Mouse (Mus musculus) cerebellum, postnatal 36 days (tissue): ENCODE measurements around the gene Rps6kl1.

Experiments
- DNase-seq, 2 experiments: peaks; one replicate each; pipeline ENCODE4 v3.0.0; 2021 to 2022; ENCODE audit warnings: mixed read lengths in 2 of 2

Rps6kl1 gene

GRCm38 (mm10) chr12:85103096-85103495 is 48.0 kb downstream of the Rps6kl1 start:
- no peak for DNase-seq

GRCm38 (mm10) chr12:85101521-85102106 is 49.5 kb downstream of the Rps6kl1 start:
- DNase-seq: no peak

GRCm38 (mm10) chr12:85101001-85101400 is 50.1 kb downstream of the Rps6kl1 start:
- DNase-seq: no peak

- DNase-seq: no peak
Observed at GRCm38 (mm10) chr12:85095859-85096258, 55.2 kb downstream of the Rps6kl1 start.

GRCm38 (mm10) chr12:85095146-85095545 is 55.9 kb downstream of the Rps6kl1 start:
- DNase-seq: no peak

GRCm38 (mm10) chr12:85094706-85095105 is 56.4 kb downstream of the Rps6kl1 start:
- DNase-seq: no peak

- DNase-seq: no peak
Observed at GRCm38 (mm10) chr12:85094010-85094409, 57.1 kb downstream of the Rps6kl1 start.

GRCm38 (mm10) chr12:85092214-85092613 is 58.9 kb downstream of the Rps6kl1 start:
- DNase-seq: peak; percentile 72 to 79

- no peak for DNase-seq
Observed at GRCm38 (mm10) chr12:85091190-85091589, 59.9 kb downstream of the Rps6kl1 start.

- no peak for DNase-seq
Observed at GRCm38 (mm10) chr12:85087845-85088244, 63.2 kb downstream of the Rps6kl1 start.
